Mouse (Mus musculus) telencephalon, adult 2 months (tissue): ENCODE results near the gene Hist2h2be.
"Not testable (repeated sequence)": the region's sequence is repeated elsewhere in the genome, so short reads cannot be mapped to it uniquely, and the experiment has no call there.

Experiments used
- DNase-seq: peaks from one replicate; pipeline ENCODE4 v3.0.0-alpha.2; 2011; ENCODE audit warnings: low read depth, low spot score

The Hist2h2be gene

DNA sequence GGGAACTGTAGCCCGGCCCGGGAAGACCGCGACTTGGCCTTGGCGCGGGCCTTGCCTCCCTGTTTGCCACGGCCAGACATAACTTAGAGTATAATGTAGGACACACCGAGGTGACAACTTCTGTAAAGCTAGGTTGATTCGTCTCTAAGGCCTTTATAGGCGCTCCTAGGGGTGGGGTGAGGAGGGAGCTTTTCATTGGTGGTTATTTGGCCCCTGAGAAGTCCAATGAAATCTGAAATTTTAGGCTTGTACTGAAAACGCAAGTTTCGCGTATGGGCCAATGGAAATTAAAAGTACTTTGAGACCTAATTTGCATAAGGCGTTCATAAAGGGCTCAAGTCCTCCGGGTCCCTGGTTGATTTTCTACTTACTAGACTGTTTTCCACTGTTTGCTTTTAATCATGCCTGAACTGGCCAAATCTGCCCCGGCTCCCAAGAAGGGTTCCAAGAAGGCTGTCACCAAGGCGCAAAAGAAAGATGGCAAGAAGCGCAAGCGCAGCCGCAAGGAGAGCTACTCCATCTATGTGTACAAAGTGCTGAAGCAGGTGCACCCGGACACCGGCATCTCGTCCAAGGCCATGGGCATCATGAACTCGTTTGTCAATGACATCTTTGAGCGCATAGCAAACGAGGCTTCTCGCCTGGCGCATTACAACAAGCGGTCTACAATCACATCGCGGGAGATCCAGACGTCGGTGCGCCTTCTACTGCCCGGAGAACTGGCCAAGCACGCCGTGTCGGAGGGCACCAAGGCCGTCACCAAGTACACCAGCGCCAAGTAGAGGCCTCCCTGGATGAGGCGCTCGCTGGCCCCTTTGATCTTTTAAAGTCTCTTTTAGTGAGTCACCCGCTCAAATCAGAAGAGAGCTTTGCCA is at the start of gene Hist2h2be, which contains the start of gene Hist2h2ac:
Gene Hist2h2be, plus strand, starts transcription at position 355 of the 875 bp plus-strand sequence.
Gene Hist2h2ac, minus strand, starts transcription at position 116 of the 875 bp plus-strand sequence.
- DNase-seq, result peak; percentile 97

DNA sequence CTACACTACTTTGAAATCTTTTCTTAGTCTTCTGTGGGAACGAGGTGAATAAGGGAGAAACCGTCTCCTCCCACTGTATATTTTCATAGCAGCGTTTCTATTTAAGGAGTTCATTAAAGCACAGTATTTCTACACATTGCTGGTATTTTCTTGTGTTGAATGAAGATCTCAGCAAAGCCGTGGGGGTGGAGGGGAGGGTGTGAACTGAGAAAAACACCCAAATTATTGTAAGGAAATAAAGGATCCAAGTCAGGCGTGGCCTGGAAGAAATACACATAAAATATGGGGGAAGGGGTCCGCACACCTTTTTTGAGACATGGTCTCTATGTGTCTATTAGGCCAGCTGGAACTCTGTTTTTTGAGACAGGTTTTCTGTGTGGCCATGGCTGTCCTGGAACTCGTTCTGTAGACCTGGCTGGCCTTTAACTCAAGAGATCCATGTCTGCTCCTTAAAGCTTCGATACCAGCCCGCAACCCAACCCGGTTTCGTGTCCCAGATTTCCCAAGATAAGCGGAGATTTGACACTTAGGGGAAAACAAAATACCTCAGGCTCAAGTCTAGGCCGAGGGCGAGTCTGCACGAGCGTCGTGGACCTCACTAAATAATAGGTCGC is 49.2 kb upstream of the Hist2h2be start:
- DNase-seq, result peak; percentile 60

DNA sequence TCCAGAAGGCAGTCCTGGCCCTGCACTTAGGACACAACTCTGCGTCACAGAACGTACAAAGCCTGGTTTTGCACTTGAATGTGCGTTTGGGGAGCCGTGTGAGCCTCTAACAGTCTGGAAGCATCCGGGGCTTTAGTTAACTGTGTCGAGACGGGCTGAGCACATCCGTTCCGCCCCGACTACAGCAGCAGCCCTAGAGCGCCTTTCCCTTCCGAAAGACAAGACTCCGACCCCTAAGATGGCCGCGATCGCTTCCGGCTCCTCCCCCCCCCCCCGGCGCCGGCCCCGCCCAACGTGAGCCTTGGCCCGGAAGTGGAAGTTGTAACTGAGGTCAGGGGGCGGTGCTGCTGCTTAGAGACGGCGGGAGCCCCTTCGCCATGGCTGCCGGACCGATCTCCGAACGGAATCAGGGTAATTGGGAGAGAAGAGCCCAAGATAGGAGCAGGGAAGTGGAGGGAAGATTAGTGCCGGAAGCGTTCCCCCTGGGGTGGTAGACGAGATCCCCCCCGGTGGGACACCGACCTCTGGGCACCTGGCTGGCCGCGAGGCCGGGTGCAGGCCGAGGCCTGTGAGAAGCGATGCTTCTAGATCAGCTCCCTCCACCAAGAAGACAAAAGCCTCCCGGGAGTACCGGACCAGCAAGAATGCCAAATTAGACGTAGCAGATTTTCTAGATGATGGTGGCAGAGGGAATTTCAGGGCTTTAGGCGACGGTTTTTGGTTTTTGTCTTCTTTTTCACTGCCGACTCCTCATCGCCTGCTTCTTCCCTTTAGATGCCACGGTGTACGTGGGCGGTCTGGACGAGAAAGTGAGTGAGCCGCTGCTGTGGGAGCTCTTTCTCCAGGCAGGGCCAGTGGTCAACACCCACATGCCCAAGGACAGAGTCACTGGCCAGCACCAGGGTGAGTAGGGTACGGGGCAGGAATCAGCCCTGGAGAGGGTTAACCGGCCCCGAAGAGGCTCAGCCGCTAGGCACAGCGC is 48.4 kb upstream of the Hist2h2be start, which contains the start of gene Sf3b4:
Gene Sf3b4, plus strand, starts transcription at position 136 of the 982 bp plus-strand sequence.
- DNase-seq, result peak; percentile 90

DNA sequence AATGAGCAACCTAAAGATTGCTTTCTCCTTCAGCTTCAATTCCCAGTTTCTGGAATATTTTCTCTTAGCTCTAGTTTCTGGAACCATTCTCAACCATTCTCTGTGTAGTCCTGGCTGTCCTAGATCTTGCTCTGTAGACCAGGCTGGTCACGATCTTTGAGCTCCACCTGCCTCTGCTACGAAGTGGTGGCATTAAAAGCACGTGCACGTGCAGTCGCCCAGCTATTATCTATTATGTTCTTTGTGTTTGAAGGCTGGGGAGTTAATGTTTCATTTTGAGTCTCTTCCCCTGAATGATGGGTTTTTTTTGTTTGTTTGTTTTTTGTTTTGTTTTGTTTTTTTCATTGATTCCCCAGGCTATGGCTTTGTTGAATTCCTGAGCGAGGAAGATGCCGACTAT is 47.7 kb upstream of the Hist2h2be start:
- DNase-seq, result no peak

DNA sequence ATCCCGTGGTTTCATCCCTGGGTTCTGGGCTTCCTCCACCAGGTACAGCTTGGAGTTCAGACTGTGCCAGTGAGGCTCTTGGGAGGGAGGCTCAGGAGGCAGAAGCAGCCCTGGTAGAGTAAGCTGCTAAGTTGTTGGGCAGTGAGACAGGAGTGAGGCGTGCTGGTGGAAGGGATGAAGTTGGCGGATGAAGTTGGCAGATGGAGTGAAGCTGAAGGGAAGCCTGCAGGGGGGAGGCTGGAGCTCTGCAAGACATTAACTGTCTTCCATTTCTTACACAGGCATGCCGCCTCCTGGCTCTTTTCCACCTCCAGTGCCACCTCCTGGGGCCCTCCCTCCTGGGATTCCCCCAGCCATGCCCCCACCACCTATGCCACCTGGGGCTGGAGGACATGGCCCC is 46.9 kb upstream of the Hist2h2be start:
- not testable (repeated sequence) for DNase-seq

DNA sequence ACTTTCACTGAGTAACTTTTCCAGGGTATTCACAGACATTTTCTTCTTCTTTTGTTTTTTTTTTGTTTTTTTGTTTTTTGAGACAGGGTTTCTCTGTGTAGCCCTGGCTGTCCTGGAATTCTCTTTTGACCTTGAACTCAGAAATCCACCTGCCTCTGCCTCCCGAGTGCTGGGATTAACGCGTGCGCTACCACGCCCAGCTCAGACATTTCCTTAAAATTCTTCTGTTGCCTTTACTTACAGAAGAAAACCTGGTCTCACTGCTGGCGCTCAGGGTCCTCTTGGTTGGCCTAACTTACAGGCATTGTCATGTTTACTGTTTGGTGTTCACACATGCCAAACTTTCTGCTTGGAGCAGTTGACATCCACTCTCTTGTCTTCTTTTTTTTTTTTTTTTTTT is 45.7 kb upstream of the Hist2h2be start:
- DNase-seq, result no peak

DNA sequence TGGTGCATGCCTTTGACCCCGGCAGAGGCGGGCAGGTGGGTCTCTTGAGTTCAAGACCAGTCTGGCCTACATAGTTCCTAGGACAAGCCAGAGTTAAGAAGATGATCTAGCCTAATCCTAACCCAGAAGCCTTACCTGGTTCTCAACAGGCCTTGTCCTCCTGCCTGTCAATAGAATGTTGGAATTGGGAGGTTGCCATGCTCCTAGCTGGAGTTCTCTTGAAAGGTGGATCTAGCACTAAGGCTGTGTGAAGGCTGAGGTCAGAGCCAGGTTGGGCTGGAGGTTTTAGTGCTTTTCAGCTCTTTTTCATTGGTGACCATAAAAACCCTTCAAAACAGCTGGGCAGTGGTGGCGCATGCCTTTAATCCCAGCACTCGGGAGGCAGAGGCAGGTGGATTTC is 42.5 kb upstream of the Hist2h2be start:
- no peak for DNase-seq

DNA sequence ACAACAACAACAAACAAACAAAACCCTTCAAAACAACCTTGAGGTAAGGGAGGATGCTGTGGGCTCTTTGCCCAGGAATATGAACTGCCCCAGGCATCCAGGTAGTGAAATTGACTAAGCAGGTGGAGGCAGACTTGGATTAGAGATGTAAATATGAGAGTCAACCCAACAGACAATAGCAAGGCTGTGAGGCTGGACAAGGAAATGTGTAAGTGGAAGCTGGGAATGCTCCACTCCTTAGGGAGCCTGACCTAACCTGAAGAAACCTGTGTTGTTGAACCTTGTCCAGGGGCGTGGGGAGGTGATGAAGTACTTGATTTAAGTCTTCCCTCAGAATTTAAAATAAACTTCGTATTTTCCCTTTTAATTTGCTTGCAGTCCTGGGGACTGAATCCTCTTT is 42.0 kb upstream of the Hist2h2be start:
- DNase-seq, result no peak

DNA sequence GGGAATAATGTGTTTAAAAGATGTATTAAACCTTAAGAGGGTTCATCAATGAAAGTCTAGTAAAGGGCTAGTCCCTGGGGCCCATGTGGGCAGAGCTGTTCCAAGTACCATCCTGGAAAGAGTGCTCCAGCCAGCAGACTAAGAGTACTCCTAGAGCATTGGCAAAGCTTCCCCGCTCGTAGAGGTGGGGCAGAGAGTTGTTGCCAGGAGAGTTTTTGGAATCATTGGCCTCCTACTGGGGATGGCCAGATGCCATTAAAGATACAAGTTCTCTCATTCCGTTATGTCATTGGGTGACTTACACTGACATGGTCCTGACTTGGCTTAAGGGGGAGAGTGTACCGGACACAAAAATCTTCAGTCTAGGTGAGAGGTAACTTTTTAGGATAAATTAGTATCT is 41.4 kb upstream of the Hist2h2be start:
- no peak for DNase-seq

DNA sequence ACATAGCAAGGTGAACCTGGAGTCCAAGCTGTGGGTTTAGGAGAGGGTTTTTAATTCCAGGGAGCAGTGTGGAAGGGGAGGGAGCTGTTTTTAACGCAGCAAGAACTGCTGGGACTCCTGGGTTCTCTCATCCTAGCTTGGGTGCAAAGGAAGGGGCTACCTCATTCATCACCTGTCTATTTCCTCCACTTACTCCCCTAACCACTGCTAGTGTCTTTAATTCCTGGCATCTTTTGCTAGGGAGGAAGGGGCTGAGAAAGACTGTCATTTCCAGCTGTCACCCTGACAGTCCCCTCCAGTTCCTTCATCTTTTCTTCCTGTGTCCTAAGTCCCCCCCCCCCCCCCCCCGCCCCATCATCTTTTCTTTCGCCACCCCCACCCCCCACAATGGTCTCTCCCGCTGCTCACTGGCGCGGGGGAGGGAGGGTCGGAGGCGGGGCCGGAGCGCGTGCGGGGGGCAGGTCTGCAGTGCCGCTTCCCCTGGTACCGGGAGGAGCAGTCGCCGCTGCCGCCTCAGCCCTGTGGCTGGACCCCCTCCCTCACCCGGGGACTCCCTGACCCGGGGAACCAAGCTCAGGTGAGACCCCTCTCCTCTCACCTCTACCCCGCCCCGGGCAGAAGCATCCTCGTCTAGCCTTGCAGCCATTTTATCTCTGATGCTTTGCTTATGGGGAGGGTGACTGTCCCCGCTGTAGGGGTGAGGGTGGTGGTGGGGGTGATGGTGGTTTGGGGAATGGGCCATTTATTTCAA is 40.0 kb upstream of the Hist2h2be start, which contains the start of gene Sv2a:
Gene Sv2a, plus strand, starts transcription at position 425 of the 751 bp plus-strand sequence.
- no peak for DNase-seq

DNA sequence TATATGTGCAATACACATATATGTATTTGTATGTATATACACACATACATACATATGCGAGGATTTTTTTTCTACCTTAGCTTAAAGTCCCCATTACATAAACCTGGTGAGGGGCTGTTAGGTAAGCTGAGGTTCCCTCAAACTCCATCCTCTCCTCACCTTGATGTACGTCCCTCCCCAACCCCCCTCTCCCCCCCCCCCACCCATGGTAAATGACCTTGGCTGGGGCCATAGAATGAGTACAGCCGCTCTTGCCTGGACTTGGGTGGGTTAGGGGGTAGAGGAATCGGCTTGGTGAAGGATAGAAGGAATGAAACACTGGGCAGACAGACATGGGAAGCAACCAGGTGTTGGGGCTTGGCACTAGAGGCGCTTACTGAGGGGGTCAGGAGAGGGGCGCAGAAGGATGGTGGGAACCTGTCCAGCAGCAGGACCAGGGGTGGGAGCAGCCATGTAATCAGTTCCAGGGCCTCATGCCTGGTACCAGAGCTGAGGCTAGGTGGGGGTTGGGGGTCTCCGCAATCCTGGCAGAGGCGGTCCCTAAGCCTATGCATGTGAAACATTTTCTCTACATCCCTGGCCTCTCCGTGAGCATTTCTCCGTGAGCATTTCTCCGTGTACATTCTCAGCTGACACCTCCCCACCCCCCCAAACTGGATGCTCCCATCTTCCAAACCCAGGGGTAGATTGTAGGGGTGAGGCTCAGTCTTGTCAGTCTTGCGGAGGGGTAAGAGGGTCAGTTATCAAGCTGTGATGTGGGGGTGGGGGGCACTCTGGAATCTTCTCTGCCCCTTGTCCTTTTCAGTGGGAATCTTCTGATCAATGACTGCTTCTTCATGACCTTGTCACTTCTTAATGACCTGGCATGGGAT is 39.2 kb upstream of the Hist2h2be start:
- DNase-seq, result no peak

DNA sequence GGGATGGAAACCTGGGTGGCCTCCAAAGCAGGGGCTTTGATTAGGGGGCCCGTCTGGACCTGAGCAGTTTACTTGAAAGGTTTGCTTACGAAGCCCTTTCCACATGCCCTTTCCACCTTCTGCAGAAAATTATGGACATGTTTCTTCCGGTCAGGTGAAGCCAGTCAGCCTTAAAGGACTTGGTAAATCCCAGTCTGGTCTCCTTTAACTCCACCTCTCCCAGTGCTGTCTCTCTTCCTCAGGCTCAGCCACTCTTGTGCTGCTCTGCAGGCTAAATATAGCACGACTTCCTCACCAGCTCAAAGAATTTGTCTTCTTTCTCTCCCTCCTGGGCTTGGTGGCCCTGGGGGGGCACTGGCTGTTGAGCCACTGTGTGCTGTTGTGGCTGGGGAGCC is 38.5 kb upstream of the Hist2h2be start:
- peak; percentile 69 for DNase-seq

DNA sequence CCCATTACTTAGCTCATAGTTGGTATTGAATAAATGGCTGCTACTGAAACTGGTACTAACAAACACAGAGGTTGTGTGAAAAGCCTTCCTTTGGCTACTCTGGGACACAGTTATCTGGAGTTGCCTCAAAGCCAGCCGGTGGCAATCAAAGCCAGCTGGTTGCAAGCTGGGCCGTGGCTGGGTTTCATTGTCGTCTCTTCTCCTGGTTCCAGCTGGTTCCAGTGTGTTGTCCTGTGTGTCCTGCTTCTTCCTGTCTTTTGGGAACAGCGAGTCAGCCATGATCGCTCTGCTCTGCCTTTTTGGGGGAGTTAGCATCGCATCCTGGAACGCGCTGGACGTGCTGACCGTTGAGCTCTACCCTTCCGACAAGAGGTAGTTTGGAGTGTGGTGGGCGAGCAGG is 27.9 kb upstream of the Hist2h2be start:
- DNase-seq, result no peak

DNA sequence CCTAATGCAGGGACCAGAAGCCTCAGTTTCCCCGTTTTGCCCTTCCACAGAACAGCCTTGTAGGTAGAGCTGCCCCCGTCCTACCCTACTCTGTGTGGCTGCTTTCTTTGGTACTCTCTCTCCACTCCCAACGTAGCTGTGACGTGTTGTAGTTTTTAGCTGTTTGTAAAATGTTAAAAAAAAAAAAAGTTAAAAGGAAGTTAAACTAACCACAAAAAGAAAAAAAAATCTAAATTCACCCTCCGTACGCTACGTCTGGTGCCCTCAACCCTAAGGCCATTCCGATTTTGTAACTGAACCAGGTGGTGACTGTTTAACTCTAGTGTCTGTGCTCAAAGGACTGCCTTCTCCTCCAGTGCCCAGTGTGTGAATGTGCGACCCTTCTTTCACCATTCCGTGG is 26.0 kb upstream of the Hist2h2be start:
- DNase-seq, result no peak

DNA sequence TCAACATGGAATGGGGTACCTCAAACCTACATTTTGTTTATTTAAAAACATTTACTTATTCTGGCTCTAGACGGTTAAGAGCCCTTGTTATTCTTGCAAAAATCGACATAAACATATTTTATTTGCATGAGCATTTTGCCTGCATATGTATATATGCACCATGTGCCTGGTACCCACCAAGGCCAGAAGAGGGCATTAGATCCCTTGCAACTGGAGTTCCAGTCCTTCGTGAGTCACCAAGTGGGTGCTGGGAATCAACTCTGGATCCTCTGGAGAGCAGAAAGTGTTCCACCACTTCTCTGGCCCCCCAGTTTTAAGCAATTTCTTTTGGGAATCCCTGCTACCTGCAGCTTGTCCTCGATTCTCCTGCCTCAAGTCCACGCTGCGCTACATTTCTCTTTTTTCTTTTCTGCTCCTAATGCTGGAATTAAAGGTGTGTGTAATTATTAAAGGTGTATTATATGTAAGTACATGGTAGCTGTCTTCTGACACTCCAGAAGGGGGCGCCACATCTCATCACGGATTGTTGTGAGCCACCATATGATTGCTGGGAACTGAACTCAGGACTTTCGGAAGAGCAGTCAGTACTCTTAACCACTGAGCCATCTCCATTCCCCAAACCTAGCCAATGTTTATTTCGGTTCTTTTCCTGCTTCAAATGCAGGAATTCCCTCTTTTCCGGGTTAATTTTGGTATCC is 25.2 kb upstream of the Hist2h2be start:
- DNase-seq, result no peak

DNA sequence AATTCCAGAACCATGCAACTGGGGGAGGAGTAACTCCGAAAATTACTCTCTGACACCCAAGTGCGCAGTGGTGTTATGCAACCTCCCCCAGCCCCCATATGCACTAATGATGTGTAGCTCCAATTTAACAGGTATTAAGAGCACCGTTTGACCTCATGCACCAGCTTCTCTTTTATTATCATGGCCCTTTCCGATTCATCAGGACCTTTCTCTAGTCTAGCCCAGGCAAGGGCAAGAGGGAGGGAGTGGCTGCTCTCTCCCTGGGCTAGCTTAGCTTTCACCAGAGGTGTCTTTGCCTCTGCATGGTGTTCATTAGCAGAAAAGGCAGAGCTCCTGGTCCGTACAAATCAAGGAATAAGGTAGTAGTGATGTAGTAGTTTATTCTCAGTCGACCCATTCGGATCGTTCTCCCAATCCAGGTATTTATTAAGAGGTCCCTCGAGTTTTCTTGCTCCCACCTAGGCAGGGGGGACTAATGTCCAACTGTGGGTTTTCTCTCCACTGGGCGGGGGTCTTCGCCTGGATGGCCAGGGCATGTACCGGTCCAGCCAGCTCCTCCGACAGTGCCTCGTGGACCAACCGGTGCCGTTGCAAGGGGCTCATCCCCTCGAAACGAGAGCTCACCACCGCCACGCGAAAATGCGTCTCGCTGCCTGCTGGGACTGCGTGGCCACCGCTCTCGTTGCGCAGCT is 24.3 kb upstream of the Hist2h2be start:
- no peak for DNase-seq

DNA sequence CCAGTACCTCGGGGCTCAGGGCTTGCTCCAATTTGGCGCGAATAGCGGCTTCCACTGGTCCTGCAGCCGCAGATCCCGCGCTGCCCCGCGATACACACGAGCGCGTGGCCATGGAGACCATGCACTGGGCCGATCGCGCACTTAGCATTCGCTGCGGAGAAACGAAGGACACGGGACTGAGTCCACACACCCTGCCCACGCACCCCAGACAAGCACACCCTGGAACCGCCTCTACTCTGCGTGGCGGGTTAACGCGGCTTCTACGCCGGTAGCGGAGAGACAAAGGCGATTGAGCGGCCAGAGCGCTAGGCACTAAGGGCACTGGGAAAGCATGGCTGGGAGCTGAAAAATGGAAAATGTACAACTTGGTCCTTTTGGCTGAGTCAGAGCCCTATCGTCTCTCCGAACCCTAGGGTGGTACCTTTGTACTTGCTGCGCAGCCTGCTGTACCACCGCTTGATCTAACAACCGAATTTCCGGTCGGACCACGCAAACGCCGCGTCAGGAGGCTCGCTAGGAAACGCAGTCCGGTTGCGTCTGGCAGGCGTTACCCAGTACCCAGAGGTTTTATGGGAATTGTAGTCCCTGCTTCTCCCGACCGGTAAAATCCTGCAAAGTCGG is 23.7 kb upstream of the Hist2h2be start:
- DNase-seq, result peak; percentile 96

DNA sequence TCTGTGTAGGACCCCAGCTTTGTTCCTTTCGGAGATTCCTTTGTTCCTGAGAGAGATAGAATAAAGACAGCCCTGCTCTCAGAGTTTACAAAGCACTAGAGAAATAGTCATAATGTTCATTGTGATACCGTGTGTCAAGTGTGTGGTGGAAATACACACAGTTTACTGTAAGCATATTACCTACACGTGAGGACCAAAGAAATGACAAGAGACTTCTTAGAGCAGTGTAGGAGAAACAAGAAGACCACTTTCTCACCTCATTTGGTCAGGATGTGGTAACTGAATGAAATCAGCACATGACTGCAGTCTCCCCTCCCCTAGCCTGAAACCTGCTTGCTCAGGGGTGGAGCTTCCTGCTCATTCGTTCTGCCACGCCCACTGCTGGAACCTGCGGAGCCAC is 22.7 kb upstream of the Hist2h2be start:
- no peak for DNase-seq
